Mouse (Mus musculus): ENCODE data around the gene Prickle1.

The Prickle1 gene

DNA sequence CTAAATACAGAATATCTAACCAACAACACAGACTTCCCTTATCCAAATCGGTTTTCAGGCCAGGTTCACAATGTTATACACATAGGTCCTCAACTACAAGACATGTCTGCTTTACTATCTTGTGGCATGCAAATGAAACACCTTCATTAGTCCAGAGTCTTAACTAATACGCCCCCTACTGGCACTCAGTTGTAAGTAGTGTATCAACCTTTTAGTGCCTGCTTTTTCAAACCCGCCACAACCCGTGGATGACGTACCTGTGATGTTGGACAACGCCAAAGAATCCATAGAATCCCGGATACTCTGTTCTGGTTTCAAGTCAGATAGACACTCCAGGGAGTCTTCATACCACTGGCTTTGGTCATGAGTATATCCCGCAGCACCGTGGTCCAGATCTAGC is 93.0 kb downstream of the Prickle1 start:
- no peak for DNase-seq (ENCODE audit: low spot score)

DNA sequence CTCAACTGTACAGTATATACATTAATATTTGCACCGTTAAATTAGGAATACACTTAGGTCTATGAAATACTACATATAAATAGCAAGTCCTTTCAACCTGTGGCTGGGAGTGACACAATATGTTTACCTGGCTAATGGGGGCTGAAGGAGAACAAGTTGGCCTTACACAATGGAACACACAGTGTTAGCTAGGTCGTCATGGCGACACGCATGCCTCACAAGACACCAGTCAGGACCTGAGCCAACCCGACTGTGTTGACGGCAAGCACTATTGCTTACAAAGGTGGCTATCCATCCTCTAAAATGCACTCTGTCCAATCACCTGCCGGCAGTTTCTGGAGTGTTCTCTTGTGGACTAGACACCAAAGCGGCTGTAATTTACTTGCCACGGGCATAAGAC is 95.8 kb downstream of the Prickle1 start:
- DNase-seq (ENCODE audit: low spot score): no peak

DNA sequence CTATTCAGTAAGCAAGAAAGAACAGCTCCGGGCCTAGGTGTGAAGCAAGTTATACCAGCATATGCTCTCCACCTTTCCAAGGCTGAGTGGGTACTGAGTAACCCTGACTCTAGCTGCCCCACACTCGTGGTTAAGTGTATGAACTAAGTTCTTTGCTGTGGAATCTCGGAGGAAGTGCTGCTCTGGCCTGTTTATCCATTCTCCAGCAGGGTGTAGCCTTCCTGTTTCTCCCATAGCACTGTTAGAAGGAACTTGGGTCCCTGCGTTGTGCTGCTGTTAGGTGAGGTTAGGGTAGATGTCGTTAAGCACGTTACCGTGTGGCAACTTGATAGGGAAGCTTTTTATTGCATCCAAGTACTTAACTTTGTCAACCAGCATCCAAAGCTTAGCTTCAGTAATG is 101.0 kb downstream of the Prickle1 start:
- no peak for DNase-seq (ENCODE audit: low spot score)

DNA sequence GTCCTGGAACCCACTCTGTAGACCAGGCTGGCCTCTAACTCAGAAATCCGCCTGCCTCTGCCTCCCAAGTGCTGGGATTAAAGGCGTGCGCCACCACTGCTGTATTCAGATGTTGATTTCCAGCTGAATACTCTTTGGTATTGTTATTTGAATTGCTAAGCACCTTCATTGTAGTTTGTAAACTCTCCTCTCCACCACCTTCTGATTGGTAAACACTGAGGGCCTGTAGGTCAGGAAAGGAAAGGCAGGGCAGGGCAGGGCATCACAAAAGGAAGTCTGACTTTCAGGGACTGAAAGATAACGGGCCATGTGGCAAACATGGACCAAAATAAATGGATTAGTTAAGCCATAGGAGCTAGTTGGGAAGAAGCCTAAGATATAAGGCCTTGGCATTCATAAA is 106.1 kb downstream of the Prickle1 start:
- no peak for DNase-seq (ENCODE audit: low spot score)

DNA sequence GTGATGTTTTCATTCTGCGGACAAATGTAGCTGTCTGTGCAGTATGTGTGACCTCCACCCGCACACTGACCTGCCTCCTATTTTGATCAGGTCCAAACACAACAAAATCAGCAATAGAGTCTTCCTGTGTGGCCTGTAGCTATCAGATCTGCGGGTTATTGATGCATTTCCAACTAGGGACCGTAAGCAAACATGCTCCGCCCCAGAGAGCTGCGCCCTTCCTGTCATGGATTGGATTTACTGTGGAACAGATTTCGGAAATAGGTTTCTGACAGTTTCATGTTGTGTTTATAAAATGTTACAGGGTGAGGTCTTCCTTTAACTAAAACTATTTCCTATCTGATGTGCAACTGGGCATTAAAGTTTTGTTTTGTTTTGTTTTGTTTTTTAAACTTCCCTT is 109.6 kb downstream of the Prickle1 start:
- DNase-seq (ENCODE audit: low spot score): no peak

DNA sequence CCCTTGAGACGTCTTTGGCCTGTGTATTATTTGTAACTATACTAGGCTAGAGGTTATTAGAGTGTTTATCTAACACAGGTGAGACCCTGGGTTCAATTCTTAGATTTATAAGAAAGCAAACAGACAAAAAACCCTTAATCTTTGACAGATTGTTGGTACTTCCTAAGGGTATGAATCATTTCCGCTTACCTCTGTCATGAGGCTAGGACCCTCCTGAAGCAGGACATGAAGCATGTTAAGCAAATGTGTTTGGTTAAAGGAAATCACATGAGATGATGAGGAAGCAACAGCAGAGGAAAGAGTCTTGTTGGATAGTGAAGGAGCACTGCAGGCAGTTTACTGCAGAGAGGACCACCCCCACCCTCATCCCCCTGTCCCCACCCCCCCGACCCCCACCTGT is 110.4 kb downstream of the Prickle1 start:
- no peak for DNase-seq (ENCODE audit: low spot score)

DNA sequence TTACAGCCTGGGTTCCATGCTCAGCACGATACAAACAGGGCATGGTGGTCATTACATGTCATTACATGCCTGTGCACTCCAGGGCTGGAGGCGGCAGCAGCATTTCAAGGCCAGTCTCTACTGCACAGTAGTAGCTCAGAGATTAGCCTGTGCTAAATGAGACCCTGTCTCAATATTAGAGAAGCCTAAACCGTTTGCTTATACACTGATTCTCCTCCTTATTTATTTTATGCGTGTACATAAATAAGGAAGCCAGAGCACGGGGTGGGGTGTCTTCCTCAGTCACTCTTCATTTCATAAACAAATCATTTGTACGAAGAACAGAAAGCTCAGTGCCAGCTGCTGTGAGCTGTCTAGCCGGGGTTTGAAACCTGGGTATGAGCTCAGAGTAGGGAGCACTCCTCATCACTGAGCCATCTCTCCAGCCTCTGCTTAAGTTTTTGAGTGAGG is 111.4 kb downstream of the Prickle1 start:
- DNase-seq (ENCODE audit: low spot score): no peak

DNA sequence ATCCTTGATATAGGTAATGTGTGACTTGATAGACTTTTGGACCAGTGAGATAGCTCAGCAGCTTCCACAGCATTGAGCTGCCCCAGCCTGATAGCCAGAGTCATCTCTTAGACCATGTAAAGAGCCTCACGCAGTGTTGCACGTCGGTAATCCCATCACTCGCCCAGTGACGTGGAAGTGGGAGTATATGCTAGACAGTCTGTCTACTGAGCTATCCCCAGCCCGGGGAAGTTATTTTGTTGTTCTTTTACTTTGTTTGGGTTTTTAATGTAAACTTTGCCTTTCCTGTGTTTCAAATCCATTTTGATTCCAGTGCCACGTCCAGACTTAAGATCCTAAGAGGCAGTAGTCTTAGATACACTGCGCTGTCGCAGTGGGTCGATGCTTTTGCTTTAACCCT is 114.6 kb downstream of the Prickle1 start:
- no peak for DNase-seq (ENCODE audit: low spot score)

DNA sequence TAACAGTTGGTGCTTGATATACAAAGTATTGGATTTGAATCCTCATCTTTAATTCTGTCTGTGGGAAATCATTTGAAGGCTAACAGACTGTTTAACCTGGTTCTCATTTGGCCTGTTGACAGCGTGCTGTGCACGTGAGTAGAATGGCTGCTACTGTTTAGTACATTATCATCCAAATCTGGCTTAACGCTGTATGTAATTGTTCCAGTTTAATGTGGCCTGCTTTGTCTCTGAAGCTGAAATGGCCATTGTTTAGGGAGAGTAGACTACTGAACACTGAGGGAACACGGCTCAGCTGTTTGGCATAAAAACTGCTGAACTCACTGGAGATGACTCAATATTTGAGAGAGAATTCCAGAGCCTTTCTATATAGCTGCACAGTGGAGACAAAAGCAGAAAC is 116.2 kb downstream of the Prickle1 start:
- DNase-seq (ENCODE audit: low spot score): no peak

DNA sequence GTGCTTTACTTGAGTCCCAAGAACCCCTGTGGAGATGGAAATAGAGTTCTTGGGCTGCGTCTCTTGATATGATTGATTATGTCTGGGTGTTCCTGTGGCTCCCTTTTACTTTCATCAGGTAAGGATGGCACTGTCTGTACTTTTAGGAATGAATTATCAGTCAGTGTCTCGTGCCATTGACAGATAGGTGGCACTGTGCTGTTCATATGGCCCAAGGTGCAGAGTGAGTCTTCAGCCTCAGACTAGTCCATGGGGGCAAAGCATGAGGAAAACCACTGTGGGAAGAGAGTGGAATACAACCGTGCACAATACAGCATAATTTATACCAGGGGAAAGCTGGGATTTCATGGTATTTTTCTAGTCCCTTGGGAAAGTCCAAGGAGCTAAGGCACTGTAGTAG is 117.0 kb downstream of the Prickle1 start:
- no peak for DNase-seq (ENCODE audit: low spot score)

DNA sequence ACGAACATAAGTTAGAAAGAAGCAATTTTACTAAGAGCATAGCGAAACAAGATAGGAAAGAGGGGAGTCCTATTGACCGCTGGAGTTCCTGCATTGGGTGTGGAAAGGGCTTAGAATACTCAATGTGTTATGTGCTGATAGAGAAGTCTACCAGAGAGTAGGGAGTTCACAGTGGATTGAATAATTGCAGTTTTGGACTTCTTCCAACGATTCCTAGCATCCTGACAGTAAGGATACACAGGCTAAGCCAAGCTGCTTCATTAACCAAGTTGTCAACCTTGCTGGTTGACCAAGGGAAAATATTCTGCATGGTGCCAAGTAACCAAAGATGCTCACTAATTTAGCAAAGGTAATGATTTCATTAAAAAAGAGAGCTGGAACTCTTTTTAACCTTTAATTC is 118.0 kb downstream of the Prickle1 start:
- DNase-seq (ENCODE audit: low spot score): peak; percentile 9

DNA sequence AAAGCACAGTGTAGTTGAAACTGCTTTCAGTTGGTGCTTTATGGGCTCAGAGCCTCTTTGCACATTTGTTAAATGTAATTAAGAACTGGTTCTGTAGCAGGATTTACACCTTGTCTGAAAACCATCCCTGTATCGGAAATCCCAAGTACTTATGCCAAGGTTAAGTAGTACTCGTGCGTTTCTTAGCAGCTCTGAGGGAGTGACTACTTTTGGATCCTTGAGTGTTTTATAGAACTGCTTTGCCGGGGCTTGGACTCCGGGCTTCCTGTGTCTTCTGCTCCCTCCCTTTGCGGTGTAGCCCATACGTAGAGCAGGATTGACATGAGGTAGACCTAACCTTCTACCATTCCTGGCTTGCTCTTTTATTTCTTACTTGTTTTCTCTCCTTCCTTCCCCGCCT is 120.0 kb downstream of the Prickle1 start:
- no peak for DNase-seq (ENCODE audit: low spot score)

DNA sequence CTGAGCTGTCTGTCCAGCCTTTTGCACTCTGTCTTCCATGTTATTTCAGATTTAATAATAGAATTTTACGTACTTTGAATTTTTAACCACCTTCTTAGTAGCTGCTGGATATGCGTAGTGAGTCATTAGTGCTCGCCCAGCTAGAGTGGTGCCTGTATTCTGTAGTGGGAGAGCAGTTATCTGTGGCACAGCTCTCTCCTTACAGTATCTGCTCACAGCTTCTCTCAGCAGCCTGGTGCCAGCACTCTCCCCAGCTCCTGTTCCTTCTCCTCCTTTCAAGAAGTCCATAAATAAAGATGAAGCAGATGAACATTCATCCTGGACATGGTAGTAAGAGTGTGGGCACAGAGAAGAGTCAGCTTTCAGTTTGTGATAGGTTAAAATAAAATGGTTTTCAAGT is 121.4 kb downstream of the Prickle1 start:
- no peak for DNase-seq (ENCODE audit: low spot score)

DNA sequence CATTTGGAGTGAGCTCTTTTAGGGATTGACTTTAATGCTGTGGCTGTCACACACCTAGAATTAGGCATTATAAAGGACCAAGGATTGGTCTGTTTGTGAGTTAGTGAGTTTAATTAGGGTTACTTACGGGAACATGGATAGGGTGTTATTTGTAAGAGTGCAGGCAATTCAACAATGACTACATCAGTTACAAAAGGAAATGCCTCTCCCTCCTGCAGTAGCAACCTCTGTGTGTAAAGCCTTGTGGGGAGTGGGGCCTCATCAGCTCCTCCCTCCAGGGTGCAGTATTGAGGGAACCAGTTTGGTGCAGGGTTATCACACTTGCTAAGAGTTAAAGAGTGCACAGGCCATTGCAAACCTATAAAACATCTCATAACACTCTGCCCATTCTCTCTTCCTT is 123.6 kb downstream of the Prickle1 start:
- no peak for DNase-seq (ENCODE audit: low spot score)

DNA sequence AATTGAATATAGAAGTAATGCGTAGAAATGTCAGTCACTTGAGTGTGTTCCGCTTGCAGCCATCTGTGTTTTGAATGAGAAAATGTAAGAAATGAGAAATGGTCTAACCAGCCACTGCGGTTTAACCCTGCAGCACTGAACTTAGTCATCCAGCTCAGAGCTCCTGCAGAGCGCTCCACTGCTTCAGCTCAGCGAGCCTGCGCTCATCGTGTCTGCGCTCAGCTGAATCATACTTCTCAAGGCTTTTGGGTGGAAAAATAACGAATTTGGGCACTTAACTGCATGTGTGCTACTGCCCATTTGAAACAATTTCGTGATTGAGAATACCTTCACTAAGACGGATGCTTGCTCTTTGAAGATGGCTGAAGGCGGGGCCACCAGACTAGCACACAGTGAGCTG is 124.0 kb downstream of the Prickle1 start:
- DNase-seq (ENCODE audit: low spot score): no peak

DNA sequence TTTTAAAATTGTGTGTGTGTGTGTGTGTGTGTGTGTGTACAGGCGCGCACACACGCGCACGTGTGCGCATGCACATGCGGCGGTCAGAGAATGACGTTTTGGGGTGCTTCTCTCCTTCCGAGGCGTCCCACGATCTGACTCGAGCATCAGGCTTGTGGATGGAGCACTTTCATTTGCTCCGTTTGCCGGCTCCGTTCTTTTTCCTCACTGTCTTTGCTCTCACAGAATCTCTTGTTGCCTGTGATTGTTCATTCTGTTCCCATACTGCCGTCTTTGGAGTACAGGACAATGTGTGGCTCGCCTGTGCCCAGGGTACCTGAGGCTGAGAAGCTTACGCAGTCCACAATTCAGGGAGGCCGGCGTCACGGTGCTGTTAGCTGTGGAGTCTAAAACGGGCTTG is 134.6 kb downstream of the Prickle1 start:
- no peak for DNase-seq (ENCODE audit: low spot score)

DNA sequence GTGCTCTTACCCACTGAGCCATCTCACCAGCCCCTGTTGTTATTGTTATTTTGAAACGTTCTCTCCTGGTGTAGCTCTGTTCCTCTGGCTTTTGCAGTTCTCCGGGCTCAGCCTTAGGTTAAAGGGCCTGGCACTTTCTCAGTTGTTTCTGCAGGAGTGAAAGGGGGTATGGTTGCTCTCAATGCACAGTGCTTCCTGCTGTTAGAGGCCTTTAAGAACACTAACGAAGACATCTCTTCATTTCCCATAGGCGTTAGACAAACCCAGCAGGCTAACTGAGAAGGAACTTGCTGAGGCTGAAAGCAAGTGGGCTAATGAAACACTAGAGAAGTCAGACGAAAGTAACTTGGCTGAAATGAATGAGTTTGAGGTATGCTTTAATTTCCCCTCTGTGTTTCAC is 136.3 kb downstream of the Prickle1 start:
- DNase-seq (ENCODE audit: low spot score): no peak

DNA sequence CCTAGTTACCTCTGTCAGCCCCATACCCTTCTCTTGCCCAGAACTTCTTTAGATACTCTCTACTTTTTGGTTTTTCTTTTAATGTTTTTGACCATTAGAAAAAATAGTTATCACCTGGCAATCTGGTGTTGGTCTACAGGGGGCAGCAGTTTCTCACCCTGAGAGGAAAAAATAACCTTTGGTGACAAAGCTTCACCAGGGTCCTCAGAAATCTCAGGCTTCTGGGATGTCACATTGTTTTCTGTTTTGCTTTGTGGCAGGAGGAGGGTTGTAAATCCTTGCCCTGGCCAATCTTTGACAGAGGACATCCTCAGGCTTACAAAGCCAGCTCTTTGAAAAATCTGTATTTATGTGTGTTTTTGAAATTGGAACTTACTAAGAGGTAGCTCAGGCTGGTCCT is 139.7 kb downstream of the Prickle1 start:
- DNase-seq (ENCODE audit: low spot score): no peak

DNA sequence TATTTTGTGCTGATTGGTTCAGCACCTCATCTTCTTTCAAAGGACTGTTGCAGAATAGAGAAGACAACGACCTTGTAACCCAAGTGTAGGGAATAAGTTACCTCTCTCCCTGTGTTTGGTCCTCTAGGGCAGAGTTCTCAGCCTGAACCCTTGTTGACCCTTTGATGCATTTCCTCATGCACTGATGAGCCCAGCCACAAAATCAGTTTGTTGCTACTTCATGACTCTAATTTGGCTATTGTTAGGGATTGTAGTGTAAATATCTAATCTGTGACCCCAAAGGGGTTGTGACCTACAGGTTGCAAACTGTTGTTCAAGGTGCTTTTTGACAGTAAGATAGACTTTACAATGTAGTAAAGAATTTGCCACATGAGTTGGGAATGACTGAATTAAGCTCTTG is 142.4 kb downstream of the Prickle1 start:
- no peak for DNase-seq (ENCODE audit: low spot score)

Data from c-Kit-positive CD71-positive TER-119-positive erythroid progenitor cells, embryonic 14.5 days (primary cell).